Mouse (Mus musculus) embryo, embryonic 9.5 days (tissue): ENCODE measurements at regions not wholly inside any gene's neighbourhood (a gene's known extent, or its start where the extent isn't known, plus 50 kb on each side); places are given as distances from the start of the nearest gene placed in this dataset.
A peak's percentile ranks its signal among the peaks of the same experiment; 100 is the strongest.

Source experiments
- DNase-seq: peaks from one replicate; pipeline ENCODE4 v3.0.0-alpha.2; 2017; ENCODE audit errors: extremely low spot score

DNA sequence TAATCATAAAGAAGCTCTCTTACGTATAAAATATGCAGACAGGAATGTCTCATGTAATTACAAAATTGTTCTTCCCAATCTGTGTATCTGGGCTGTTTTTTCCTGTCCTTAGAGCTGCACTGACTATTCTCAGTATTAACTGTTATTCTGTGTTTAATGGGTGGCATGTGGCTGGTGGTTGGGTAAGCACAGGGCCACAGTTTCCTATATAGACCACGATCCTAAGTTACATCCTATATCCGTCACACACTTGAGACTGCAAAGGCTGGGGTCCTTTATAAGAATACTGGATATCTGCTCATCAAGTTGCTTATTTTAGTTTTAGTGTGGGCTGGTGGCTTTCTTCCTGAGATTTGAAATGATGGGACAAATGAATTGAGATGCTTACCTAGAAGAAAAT lies 159.0 kb downstream of the Sox4 start:
- no peak for DNase-seq

DNA sequence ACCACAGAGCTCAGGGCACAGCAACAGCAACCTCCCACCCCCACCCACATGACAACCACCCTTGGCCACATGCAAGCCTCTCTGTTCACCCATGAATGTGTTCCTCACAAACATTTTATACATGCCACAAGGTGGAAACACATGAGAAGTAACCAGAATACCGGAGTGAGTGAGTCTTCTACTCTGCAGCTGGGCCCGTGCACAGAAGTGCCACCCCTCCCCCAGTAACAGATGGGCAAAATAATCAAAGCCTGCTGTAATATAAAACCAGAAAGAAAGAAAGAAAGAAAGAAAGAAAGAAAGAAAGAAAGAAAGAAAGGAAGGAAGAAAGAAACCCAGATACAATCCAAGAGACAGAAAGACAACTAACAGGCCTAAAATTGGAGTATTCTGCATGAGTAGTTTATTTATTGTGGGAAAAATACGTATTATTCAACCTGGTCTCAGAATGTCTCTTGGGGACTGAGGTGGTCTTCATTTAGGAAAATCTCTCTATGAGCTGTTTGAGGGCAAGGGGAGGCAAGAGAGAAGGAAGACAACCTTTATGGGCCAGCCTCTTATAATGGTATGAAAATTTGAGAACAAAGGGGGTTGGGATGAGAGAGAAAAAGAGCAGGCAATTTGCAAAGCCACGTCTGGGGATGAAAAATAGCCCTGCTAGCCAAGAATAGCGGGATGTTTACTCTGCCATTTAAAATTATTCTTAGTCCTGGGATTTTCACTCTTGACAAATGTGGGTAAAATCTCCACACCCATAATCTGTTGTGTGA lies 160.2 kb downstream of the Sox4 start:
- DNase-seq, result peak; percentile 30

DNA sequence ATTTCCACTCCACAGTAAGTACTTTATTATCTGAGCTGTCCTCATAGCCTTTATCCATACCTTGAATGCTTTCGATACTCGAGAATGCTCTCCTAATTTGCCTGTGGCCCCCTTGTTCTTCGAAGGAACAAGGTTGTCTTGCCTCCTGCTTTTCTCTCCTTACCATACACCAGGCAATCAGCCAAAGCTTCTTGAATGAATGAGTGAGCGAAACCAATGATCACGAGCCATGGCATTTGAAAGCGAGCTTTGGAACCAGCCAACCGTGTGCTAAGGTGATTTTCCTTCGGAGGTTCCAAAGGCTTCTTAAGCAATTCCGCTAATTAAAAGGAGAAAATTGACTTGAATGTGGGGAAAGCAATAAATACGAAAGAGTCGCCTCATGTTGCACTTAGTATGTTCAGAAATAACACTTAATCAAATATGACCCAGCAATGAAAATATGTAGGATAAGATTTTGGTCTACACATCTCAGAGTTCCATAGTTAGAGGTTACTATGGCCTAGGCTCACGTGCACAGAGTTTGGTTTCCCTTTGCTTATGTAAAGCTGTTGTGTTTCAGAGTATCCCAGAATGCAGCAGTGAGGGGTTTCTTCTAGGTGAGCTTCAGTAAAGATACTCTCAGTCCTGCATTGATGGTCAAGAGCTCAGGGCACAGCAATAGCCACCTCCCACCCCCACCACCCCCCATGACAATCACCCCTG lies 160.9 kb downstream of the Sox4 start:
- no peak for DNase-seq

DNA sequence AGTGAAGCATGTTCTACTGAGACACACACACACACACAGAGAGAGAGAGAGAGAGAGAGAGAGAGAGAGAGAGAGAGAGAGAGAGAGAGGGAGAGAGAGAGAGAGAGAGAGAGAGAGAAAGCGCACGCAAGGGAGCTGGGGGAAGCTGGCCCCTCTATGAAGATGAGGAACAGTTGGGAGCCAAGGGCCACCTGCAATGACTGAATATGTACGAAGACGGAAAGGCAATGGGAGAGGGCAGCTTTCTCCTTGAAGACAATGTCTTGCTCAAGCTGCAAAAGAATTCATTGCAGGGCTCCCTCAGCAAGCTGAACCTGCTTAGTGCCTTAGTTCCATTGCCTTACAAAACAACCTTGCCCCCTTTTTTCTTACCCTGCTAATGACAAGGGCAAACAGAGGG lies 163.1 kb downstream of the Sox4 start:
- DNase-seq, result no peak

DNA sequence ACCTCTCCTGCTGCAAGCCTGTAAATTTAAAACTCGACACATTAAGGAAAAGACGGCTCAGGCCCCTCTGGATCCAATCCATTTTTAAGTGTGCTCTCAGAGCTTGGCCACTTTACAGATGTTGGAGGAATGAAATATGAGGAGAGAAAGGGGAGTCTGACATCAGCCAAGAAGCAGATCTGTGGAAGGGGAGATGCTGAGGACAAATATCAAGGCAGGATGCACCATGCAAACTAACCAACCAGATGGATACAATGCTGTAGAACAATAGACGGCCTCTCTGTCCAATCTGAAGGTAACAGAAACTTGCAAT lies 166.2 kb downstream of the Sox4 start:
- no peak for DNase-seq

DNA sequence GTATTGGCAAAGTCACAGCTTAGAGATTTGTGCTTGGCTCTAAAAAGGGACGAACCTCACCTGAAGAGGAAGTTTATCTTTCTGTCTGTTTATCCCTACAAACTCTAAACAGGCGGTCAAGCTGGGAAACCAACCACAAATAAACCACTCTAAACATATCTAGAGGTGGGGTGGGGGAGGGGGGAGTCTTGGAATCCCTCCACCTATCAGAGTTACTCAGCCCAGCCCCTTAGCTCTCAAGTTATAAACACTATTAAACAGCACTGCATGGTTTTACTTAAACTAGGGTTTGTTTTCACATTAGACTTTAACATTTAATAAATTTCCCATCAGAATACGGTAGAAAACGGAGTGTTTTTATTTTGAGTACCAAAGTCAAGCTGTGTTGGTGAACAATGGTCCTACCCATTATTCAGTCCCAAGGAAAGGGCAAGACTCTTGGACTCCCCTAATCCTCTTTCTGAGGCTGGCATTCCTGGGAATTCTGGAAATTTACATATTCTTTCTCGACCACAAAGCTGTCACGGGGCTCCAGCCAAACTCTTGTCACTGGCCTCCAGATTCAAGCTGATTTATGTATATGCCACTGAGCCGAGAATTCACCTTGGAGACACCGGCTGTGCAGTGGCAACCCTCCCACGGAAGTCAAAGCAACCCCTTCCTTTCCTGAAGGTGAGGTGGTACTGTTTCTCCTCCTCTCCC lies 166.7 kb downstream of the Sox4 start:
- peak; percentile 23 for DNase-seq

DNA sequence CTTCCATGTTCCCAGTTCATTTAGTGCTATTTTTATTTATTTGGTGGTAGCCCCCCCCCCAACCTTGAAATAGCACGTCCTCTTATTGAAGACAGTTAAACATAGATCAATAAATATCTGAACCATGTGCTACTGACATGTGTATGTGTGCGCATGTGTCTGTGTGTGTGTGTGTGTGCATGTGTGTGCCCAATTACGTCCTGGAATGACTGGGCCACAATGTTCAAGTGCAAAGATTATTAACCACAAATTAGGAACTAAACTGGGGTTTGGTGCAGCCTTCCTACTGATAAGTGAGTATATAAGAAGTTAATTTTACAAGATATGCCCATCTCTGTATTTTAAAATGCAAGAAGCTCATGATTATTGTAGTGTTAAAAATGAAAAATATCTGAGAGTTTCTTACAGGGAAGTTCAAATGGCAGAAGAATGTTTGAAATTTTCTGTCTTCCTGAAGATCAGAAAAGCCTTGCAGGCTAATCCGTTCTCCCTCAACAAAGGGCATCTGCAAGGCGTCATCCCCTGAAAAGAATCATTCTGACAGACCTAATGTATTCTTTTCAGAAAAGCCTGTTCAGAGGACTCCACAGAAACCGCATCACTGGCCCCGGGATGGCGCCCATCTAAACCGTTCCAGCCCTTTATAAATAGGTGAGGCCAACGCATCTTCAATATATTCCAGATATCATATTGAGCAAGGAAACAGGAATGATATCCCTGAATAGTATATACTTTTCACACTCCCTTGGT lies 170.8 kb downstream of the Sox4 start:
- DNase-seq, result peak; percentile 34

DNA sequence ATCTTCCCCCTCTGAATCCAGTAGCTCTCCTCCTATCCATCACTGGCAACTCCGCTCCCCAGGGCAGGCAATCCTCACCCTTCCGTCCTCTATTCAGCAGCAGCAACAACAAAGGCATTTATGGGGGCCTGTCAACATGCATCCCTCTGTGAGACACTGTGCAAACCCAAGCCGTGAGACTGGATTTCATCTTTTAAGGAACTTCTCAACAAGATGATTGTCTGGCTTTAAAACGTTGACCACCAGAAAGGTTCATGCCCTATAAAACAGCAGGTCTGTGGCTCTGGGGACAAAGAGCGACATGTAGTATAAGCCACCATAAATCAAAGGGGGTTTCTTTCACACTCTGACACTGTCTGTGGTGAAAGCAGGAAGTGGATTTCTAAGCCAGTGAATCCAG lies 171.4 kb downstream of the Sox4 start:
- peak; percentile 66 for DNase-seq

DNA sequence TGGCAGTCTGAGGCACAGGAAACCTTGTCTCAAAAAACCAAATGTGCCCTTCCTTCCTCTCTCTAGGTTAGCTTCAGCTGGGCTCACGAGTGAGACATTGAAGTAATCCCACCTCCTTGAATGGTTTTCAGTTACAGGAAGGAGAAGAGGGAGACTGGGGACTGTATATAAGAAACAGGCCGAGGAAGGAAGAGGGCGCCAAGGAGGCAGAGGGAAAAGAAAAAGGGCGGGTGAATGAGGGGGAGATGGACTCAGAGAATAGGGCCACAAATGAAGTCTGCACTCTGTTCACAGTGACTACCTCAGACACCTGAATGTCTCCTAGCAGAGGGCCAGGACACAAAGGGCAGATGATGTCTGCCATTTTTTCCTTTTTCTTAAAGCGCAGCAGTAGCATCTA lies 171.9 kb downstream of the Sox4 start:
- DNase-seq, result no peak

DNA sequence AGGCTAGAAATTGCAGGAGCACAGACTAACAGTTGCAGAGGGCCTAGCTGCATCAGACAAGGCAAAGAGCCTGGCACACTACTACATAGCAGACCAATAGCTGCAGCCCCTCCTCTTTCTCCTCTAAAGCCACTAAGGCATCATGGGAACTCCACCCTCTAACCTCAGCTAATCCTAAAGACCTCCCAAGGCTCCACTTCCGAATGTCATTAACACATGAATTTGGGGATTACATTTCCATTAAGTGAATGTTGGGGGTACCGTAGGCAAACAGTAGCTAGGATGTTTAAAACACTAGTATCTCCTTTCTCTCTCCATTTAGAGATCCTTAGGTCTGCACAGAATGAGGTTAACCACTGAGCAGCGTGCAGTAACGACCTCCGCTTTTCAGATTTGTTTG lies 173.1 kb downstream of the Sox4 start:
- DNase-seq, result no peak

DNA sequence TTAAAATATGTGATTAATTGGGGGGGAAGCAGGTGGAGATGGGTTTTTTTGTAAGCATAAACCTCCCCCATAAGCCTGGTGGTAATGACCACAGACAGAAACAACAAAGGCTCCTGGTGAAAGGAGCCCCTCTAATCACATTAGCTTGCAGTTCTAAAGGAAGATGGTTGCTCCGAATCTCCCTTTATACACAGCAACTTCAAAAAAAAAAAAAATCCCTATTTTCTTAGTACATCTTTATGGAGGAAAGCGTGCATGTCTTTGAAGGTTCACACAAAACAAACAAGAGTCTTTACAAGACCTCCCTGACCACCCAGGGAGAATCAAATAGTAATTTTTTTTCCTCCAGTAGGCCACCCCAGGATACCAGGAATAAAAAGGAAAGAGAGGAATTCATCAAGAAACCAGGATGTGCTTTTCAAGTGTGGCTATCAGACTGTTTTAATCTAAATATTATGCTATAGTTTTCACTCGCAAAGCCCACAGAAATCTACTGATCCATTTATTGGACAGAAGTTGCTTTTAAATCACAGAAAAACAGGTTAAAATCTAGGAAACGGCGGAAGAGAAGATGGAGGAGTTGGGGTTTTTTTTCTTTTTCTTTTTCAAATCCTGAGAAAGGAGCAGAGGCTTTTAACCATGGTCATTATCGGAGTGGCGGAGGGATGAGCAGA lies 178.2 kb downstream of the Sox4 start:
- DNase-seq, result no peak

DNA sequence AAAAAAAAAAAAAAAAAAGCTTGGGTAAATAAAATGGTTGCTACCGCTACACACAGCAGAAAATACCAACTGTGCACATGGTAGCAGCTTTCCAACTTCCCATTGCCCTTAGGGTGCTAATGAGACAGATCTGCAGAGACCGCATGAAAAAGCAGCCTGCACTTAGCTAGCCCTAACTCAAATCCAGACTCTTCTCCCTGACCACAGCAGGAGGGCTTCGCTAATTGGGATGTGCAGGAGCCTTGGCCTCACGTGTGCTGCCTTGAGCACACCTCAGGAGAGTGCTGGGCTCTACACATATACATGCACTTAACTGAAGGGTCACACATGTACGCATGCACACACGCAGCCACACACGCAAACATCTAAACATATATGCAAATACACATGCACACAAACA lies 178.9 kb downstream of the Sox4 start:
- DNase-seq, result no peak

DNA sequence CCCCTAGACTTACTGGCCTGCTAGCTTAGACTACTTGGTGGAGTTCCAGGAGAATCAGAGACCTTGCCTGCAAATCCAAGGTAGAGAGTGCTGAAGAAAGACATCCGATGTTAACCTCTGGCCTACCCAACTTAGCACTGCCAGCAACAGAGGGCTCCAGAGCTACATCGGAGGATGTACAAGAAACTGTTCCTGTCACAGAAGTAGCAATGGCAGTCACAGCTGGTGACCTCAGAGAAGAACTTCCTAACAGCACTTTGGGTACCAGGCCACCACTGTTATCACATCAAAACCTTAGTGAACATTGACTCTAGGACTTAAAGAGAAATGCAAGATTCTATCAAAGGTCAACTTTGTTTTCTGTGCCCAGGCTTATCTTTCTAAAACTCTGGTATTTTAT lies 180.0 kb downstream of the Sox4 start:
- no peak for DNase-seq

DNA sequence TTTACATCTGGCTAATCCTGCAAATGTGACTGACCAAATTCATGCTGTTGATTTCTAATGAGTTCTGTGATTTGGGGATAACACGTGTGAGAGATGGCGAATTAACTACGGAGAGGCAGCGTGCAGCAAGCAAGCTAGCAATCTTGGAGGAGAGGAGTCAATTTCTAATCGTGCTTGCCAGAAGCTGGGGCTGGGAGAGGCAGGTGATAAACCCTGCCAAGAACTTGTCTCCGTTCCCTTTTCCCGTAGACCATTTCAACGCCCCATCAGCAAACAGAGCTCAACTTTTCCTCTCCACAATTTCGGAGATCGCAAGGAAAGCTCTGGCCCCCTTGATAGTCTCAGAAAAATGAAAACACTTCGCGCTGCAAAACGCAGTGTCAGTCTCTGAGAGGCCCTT lies 183.0 kb downstream of the Sox4 start:
- DNase-seq, result no peak

DNA sequence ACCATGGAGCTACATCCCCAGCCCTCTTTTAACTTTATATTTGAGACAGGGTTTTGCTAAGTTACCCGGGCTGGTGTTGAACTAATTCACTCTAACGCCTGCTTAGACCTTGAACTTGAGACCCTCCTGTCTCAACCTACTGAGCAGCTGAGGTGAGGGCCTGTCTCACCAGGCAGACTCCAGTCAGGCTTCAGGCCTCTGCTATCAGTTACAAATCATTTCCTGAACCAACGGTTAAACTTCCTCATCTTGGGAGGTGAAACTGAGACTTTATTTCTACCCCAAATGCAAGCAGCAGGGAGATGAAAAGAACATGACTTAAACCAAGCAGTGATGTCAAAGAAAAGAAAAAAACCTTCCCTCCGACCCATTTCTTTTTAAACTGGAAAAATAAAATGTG lies 183.5 kb downstream of the Sox4 start:
- DNase-seq, result no peak

DNA sequence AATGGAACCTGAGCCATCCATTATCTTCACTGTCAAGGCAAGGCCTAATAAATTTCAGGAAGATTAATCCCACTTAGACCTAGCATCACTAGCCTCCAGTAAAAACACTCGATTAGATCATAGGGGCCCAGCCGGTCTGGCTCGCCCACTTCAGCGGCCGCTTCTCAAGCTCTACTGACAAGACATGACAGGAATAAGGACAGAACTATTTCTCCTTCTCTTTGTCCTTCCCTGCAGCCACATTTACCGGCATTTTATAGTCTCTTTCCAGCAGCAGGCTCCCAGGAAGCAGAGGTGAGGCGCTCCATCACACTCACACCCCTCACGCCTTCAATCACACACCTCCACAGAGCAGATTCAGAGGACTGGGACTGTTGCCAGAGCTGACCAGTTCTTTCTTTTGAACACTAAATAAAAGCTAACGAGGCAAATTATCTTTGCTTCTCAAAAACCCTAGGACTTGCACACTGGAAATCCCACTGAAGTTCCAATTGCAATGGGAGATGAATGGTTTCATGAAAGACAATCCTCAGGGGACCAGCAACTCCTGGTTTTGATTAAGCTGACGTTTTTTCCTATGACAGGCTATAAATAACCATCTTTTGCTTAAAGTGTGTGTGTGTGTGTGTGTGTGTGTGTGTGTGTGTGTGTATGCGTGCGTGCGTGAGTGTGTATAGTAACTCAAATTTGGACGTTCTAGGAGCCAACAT lies 184.6 kb downstream of the Sox4 start:
- DNase-seq, result no peak

DNA sequence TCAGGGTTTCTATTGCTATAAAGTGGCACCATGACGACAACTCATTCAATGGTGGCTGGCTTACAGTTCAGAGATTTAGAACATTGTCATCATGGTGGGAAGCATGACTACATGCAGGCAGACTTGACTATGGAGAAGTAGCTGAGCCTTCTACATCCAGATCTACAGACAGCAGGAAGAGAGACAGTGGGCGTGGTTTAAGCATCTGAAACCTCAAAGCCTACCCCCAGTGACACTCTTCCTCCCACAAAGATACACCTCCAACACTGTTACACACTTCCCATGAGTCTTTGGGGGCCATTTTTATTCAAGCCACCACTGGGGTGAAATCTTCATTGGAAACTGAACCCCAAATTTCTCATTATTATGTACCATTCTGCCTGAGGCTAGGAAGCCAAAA lies 191.0 kb downstream of the Sox4 start:
- no peak for DNase-seq

DNA sequence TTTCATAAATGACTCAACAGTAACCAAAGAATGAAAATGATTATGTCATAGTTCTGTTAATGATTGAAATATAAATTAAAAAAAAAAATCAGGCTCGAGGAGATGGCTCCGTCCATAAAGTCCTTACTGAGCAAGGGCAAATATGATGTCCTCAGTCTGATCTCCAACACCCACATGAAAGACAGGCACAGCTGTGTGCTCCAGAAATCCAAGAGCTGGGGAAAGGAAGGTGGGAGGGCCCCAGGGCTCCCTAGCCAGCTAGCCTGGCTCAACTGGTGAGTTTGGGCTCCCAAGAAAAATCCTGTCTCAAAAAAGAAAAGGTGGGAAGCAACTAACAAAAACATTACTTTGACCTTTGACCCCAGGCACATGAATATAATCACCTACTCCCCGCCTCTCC lies 194.5 kb downstream of the Sox4 start:
- DNase-seq, result peak; percentile 32

DNA sequence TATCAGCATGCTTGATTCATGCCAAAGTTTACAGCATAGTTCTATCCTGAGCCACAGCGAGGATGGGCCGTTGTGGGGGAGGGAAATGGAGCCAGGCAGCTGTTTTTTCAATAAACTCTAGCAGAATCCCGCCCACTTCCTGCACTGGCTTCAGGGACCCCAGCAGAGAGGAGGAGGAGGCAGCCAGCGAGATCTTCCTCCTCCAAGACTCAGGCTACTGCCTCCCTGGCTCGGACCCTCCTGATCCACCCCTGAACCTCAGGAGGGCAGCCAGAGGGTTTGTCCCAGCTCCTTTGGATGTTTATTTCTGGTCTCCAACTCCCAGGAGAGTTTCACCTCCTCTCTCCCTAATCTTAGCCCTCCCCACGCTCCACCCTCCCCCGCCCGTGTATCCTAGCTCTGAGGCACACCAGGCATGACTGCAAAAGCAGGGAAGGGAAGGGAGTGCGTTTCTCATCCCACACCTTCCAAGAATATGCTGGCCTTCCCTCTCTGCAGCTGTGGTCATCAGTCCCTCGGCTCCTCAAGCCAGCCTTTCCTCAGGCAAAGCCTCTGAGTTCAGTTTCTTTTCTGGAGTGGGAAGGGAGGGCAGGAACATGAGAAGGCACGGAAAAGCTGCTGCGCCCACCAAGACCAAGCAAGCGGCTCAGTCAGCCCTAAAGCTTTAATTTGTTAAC lies 195.5 kb downstream of the Sox4 start:
- DNase-seq, result peak; percentile 76

DNA sequence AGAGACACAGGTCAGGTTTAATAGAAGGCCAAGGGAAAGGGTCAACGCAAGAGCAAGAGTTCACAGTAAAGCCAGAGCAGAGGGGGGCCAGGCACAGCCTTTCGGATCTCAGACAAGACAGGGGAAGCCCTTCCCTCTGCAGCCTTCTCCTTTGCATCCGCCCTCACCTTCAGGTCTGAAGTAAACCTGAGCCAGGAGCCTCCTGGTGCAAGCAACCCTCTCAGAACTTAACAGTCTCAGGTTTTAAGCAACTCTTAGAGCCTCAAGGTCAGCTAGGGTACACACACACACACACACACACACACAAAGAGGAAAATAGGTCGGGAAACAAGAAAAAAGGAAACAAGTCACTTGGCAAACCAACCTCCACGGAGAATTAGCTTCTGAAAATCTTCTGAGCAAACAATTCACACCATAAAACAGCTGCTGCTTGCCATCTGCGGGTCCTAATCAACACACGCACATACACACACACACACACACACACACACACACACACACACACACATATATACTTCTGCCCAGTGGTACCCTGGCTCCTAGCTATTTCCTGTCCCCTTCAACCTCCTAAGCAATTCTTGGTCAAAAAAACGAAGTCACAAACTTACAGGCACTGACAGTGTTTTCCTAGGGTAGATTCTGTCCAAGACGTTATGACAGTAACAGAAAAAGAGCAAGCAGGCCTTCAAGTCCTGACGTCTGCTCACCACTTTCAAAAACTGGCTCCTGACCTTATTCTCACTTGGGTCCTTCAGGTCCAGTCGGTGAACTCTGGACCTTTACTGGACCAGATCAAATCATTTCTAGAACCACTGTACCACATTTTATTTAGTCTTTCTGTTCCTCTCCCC lies 196.4 kb downstream of the Sox4 start:
- DNase-seq, result peak; percentile 27
